Mouse (Mus musculus) olfactory bulb, adult 2 months (tissue): ENCODE measurements around the gene Ip6k1.

ENCODE experiments used
- CTCF ChIP-seq: fragments of 200-500 bp; IDR thresholded peaks from 2 replicates; pipeline ENCODE4 v1.5.1; 2012; ENCODE audit warnings: low read depth, mild to moderate bottlenecking, low read length, moderate library complexity; ENCODE audit not compliant: insufficient read depth
- POLR2A ChIP-seq: fragments of 200-500 bp; IDR thresholded peaks from 2 replicates; pipeline ENCODE4 v1.6.1; 2012; ENCODE audit warnings: mild to moderate bottlenecking, low read depth, low read length, moderate library complexity; ENCODE audit not compliant: insufficient read depth

DNA sequence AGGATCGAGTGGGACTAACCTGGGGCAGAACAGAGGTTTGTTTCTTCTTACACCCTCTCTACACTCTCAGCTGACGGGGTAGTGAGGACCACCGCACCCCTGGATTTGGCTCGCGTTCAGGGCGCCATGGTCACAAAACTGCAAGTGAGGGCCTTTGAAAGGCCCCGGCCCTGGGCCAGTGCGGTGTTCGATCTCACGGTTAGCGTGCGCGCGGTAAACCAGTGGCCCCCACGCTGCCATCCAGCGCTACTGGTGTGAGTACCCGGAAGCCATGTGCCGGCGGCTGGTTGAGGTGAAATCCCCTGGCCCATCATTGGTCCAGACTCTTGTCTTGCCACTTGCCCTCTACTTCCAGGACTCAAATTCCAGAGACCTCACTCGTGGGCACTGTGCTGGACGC lies 6.8 kb upstream of the Ip6k1 start:
- TF ChIP-seq POLR2A (no peak), CTCF (no peak)
